Mouse (Mus musculus): ENCODE measurements around the gene Ppid.
A peak's percentile ranks its signal among the peaks of the same experiment; 100 is the strongest.

Ppid gene

GRCm38 (mm10) chr3:79590863-79591792 lies at the start of gene Ppid:
TSS of gene Ppid (plus strand) at chr3:79591342.
- DNase-seq (ENCODE audit: low spot score) = peak; percentile 58

- DNase-seq (ENCODE audit: low spot score) = no peak
Measured at GRCm38 (mm10) chr3:79542585-79542984, 48.6 kb upstream of the Ppid start.

- DNase-seq (ENCODE audit: low spot score) = no peak
Measured at GRCm38 (mm10) chr3:79548681-79549437, 42.3 kb upstream of the Ppid start.

GRCm38 (mm10) chr3:79549751-79550393 lies 41.3 kb upstream of the Ppid start:
- DNase-seq (ENCODE audit: low spot score) = no peak

DNA sequence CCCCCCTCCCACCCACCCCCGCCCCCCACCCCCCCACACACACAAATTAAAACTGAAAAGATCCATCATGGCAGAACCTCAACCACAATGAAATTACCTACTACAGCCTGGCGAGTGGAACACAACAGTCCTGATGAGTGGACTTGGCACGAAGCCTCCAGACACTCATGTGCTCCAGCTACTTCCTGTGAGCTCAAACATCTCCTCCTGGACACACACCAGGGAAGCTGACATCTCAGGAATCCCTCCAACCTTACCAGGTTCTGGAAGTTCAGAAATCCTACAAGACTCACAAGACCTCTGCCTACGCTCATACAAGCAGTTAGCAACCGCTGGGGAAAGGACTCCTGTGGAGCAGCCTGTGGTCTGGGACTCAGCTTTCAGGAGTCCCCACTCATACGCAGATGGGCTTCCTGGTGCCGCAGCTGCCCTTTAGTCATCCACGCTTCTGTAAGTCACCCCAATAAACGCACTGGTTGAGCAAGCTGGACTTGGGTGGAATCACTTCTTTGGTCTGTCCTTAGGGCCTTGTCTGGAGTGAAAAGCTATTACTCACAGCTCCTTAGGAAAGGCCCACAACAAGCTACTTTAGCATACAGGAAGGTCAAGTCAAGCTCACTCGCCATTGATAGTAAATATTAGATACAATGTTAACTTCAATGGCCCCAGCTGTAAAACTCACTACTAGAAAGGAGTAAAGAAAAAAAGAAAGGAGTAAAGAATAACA lies 39.2 kb upstream of the Ppid start:
- no peak for DNase-seq (ENCODE audit: low spot score)

DNA sequence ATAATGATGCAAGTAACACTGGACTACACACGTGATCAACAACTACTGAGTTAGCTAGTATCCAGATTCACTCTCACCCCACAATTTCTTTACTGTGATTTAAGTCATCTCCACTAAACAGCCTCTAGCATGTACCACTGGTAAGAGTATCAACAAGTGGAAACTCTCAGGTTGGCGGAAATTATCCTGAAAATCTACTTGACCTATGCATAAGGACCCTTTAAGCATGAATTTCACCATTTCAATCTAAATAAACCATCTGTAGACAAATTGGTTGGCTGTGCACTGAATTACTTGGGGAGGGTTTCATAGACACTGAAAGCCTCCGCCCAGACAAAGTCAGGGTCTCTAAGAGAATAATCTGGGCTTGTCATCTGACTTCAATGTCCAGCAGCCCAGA lies 37.4 kb upstream of the Ppid start:
- no peak for DNase-seq (ENCODE audit: low spot score)

- DNase-seq (ENCODE audit: low spot score) = no peak
Measured at GRCm38 (mm10) chr3:79555061-79555460, 36.1 kb upstream of the Ppid start.

- DNase-seq (ENCODE audit: low spot score) = no peak
Measured at GRCm38 (mm10) chr3:79559021-79559772, 31.9 kb upstream of the Ppid start.

- no peak for DNase-seq (ENCODE audit: low spot score)
Measured at GRCm38 (mm10) chr3:79559773-79560045, 31.4 kb upstream of the Ppid start.

DNA sequence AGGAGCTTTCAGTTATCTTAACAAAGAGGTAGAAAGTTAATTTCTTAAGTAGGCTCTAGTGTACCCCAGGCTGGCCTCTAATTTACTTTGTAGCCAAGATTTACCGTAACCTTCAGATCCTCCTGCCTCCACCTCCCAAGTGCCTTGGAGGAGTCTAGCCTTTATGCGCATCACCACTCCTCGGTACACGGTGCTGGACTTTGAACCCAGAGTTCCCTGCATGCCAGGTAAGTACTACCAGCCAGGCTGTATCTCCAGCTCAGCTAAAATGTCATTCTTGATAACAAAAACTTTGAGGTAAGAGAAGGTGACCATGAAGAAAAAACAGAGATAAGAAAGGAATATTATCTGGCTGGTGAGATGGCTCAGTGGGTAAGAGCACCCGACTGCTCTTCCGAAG lies 30.6 kb upstream of the Ppid start:
- DNase-seq (ENCODE audit: low spot score) = no peak

DNA sequence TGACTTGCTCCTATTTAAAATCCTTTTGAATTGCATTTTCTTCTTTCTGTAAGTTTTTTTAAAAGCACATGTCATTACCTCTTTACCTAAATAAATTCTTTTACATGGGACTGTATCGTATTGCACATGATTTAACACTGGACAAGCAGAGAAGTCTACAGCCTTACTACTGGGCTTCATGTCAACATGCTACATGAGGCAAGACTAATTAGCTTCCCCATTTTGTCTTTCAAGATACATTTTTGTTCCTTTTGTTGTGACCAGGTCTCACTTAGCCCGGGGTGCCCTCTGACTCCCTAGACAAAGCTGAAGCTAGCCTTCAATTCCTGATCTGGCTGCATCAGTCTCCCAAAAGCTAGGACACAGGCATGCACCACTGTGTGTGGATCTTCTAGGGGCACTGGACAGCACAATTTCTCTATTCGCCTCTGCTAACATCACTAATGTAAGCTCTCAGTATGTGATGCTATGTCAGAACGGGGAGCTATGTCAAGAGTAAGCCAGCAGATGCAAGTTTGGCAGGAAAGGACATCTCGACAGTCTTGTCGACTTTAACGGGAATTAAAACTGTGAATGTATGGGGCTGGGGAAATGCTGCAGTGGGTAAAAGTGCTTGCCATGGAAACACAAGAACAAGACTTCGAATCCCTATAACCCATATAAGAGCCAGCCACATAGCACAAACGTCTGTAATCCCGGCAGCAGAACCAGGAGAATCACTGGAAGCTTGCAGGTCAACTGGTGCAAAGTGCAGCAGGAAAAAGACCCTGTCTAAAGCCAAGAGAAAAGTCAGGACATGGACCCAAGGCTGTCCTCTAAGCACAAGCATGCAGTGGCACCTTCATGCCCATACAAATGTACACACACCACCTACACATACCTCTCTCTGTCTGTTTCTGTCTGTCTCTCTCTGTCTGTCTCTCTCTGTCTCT lies 29.1 kb upstream of the Ppid start:
- no peak for DNase-seq (ENCODE audit: low spot score)

GRCm38 (mm10) chr3:79563511-79563910 lies 27.6 kb upstream of the Ppid start:
- DNase-seq (ENCODE audit: low spot score) = no peak

- no peak for DNase-seq (ENCODE audit: low spot score)
Measured at GRCm38 (mm10) chr3:79564875-79565606, 26.1 kb upstream of the Ppid start.

- peak; percentile 8 for DNase-seq (ENCODE audit: low spot score)
Measured at GRCm38 (mm10) chr3:79566716-79567691, 24.1 kb upstream of the Ppid start.

GRCm38 (mm10) chr3:79567703-79568362 lies 23.3 kb upstream of the Ppid start, which contains the start of gene Fnip2:
TSS of gene Fnip2 (minus strand) at chr3:79567796.
- DNase-seq (ENCODE audit: low spot score) = peak; percentile 88

- DNase-seq (ENCODE audit: low spot score) = no peak
Measured at GRCm38 (mm10) chr3:79568629-79569350, 22.4 kb upstream of the Ppid start.

GRCm38 (mm10) chr3:79569351-79569681 lies 21.8 kb upstream of the Ppid start:
- no peak for DNase-seq (ENCODE audit: low spot score)

Measured in ovary, adult 18-20 months (tissue).